Mouse (Mus musculus) lung, adult 2 months (tissue): ENCODE results near the gene Arhgap15.

Source experiments
- CTCF ChIP-seq: fragments of 200-500 bp; IDR thresholded peaks from 2 replicates; pipeline ENCODE4 v1.5.1; 2011; ENCODE audit warnings: mild to moderate bottlenecking, low read length, control low read depth; ENCODE audit not compliant: insufficient read depth
- POLR2A ChIP-seq: fragments of 200-500 bp; IDR thresholded peaks from 2 replicates; pipeline ENCODE4 v1.6.1; 2011; ENCODE audit warnings: low read depth, mild to moderate bottlenecking, control low read depth, low read length, borderline replicate concordance; ENCODE audit errors: extremely low read depth

- TF ChIP-seq CTCF: no peak
- no peak for TF ChIP-seq POLR2A
Observed at GRCm38 (mm10) chr2:44124093-44124492, 375.5 kb downstream of the Arhgap15 start.
